Mouse (Mus musculus) kidney, embryonic 15.5 days (tissue): ENCODE data around the gene Crhbp. TPM values are rescaled to one million over a fixed set of nuclear protein-coding genes. Genes with fewer than 3 reads are reported as not detected.

Source experiments
- ATAC-seq: fragments of 200-750 bp; cut with Nextera tagmentation; replicated peaks from 2 replicates; pipeline ENCODE4 v1.8.0; 2017; ENCODE audit warnings: moderate TSS enrichment; ENCODE audit not compliant: low FRiP score
- H3K27ac ChIP-seq: fragments of 300-500 bp; sonication (generic); 2 replicates; pipeline ENCODE4 v1.5.1; 2015; ENCODE audit warnings: mild to moderate bottlenecking, inconsistent platforms
- H3K27me3 ChIP-seq: fragments of 300-500 bp; sonication (generic); 2 replicates; pipeline ENCODE4 v1.6.1; 2015; ENCODE audit warnings: inconsistent platforms
- H3K36me3 ChIP-seq: fragments of 300-500 bp; sonication (generic); 2 replicates; pipeline ENCODE4 v1.6.1; 2015; ENCODE audit warnings: inconsistent platforms
- H3K4me1 ChIP-seq: fragments of 300-500 bp; sonication (generic); 2 replicates; pipeline ENCODE4 v1.6.1; 2015; ENCODE audit warnings: inconsistent platforms
- H3K4me2 ChIP-seq: fragments of 300-500 bp; sonication (generic); 2 replicates; pipeline ENCODE4 v1.6.1; 2015; ENCODE audit warnings: moderate library complexity, mild to moderate bottlenecking, inconsistent platforms
- H3K4me3 ChIP-seq: fragments of 300-500 bp; sonication (generic); replicated peaks from 2 replicates; pipeline ENCODE4 v1.5.1; 2015; ENCODE audit warnings: mild to moderate bottlenecking, inconsistent platforms
- H3K9ac ChIP-seq: fragments of 300-500 bp; sonication (generic); 2 replicates; pipeline ENCODE4 v1.6.1; 2015; ENCODE audit warnings: mild to moderate bottlenecking, inconsistent platforms
- H3K9me3 ChIP-seq: fragments of 300-500 bp; sonication (generic); replicated peaks from 2 replicates; pipeline ENCODE4 v1.6.1; 2016; ENCODE audit warnings: inconsistent platforms
- WGBS: fragments of 180-500 bp; shearing (Covaris S2); methylation state at CpG from one replicate; pipeline ENCODE4 v1.1.7; 2015; ENCODE audit warnings: mixed read lengths; 5-methylcytosine and 5-hydroxymethylcytosine counted together
- polyA plus RNA-seq: library from polyadenylated mRNA; unstranded; fragments of >200 nt; fragmentation: Nextera tagmentation; extraction: Ambion mirVana; gene quantifications from 2 replicates; pipeline ENCODE4 v1.2.1, GENCODE M21; 2015

The Crhbp gene
- polyA plus RNA-seq, 1 experiment from 2014 or later, result 0.34 TPM

GRCm38 (mm10) chr13:95449730-95450129 lies 5.0 kb upstream of the Crhbp start:
- no peak for ATAC-seq
- 78% methylated on average over 3 of the region's 3 CpGs for WGBS
- H3K9ac ChIP-seq, result no peak overlapping the region
- no peak overlapping the region for H3K4me3 ChIP-seq
- H3K4me2 ChIP-seq, result no peak overlapping the region
- no peaks in the 10 kb centered on the region for H3K9me3 ChIP-seq
- no peaks in the 10 kb centered on the region for H3K4me1 ChIP-seq
- H3K36me3 ChIP-seq, result no peaks in the 10 kb centered on the region
- no peak overlapping the region for H3K27ac ChIP-seq
- H3K27me3 ChIP-seq, result peaks cover 18% of the 10 kb centered on the region

- ATAC-seq, result no peak
- H3K27ac ChIP-seq, result no peak overlapping the region
- WGBS, result 6% methylated on average over 7 of the region's 7 CpGs
- peak overlapping the region; percentile 46 for H3K4me3 ChIP-seq
- no peaks in the 10 kb centered on the region for H3K9me3 ChIP-seq
- H3K9ac ChIP-seq, result 0 out of 2 replicates have a peak overlapping the region, but pooled peaks have one; percentile 41
- H3K27me3 ChIP-seq, result peaks cover 49% of the 10 kb centered on the region
- H3K4me1 ChIP-seq, result peaks cover 16% of the 10 kb centered on the region
- H3K4me2 ChIP-seq, result peak overlapping the region; percentile 95
- H3K36me3 ChIP-seq, result no peaks in the 10 kb centered on the region
Observed at GRCm38 (mm10) chr13:95444291-95444690, 433 bp downstream of the Crhbp start.

- Histone ChIP-seq H3K4me2 (peak overlapping the region; percentile 95), H3K4me1 (peaks cover 16% of the 10 kb centered on the region), H3K27ac (no peak overlapping the region), H3K36me3 (no peaks in the 10 kb centered on the region), H3K9ac (peak overlapping the region; percentile 41; the same call in 1 of the 2 replicates), H3K27me3 (peaks cover 49% of the 10 kb centered on the region), H3K9me3 (no peaks in the 10 kb centered on the region), H3K4me3 (peak overlapping the region; percentile 46)
- 2% methylated on average over 46 of the region's 46 CpGs for WGBS
- peak; percentile 56; the same call in 1 of the 2 replicates for ATAC-seq
Observed at GRCm38 (mm10) chr13:95443376-95444233, 1.1 kb downstream of the Crhbp start.

DNA sequence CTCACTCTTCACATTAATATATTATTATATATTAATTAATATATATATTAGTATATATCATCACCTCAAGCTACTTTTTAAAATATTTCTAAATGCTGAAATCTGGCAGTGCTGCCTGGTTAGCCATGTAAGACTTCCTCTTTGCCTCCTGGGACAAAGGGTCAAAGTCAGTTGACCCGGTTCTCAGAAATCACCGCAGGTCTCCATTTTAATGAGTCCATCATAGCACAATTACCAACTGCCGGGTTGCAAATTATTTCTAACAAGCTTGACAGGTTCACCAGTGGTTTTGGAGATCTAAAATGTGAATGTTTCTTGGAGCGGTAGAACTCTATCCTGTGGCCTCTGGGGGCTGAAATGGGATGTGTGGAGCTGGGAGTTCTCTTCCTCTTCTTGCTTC lies 1.8 kb downstream of the Crhbp start:
- Histone ChIP-seq H3K36me3 (no peaks in the 10 kb centered on the region), H3K27me3 (peaks cover 49% of the 10 kb centered on the region), H3K4me2 (peak overlapping the region; percentile 95), H3K9me3 (no peaks in the 10 kb centered on the region), H3K9ac (no peak overlapping the region), H3K27ac (no peak overlapping the region), H3K4me1 (peaks cover 16% of the 10 kb centered on the region), H3K4me3 (0 out of 2 replicates have a peak overlapping the region, but pooled peaks have one; percentile 46)
- WGBS, result 24% methylated on average over 4 of the region's 4 CpGs
- no peak for ATAC-seq

DNA sequence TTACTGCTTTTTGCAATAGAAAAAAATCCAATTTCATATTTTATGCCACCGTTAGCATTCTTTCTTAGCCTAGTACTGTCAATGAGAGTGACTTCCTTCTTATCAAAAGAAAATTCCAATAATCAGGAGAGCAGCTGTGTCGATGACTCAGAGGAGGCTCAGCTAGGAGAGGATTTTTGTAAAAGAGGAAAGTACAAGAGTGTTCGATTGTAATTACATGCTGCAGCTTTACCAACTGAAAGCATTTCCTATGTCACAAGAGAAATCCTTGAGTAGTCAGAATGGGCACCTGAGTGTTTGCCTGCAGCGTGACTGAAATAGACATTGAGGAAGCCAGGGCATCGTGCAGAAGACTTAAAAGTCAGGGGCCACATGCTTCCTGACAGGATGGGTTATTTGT lies 5.2 kb downstream of the Crhbp start:
- Histone ChIP-seq H3K4me3 (no peak overlapping the region), H3K9me3 (no peaks in the 10 kb centered on the region)
- no peak for ATAC-seq

GRCm38 (mm10) chr13:95431760-95432159 lies 13.0 kb downstream of the Crhbp start:
- Histone ChIP-seq H3K4me2 (peak overlapping the region; percentile 25; the same call in 1 of the 2 replicates), H3K27ac (no peak overlapping the region), H3K9me3 (no peaks in the 10 kb centered on the region), H3K9ac (no peak overlapping the region), H3K36me3 (no peaks in the 10 kb centered on the region), H3K4me3 (no peak overlapping the region), H3K27me3 (no peaks in the 10 kb centered on the region; the same call in 1 of the 2 replicates), H3K4me1 (no peaks in the 10 kb centered on the region)
- no peak for ATAC-seq
- 43% methylated on average over 10 of the region's 10 CpGs for WGBS

More for the DNA sequence above, 5.2 kb downstream of the Crhbp start:
- Histone ChIP-seq H3K9ac (no peak overlapping the region), H3K36me3 (no peaks in the 10 kb centered on the region), H3K27me3 (peaks cover 29% of the 10 kb centered on the region), H3K4me1 (peaks cover 16% of the 10 kb centered on the region), H3K4me2 (no peak overlapping the region), H3K27ac (no peak overlapping the region)
- WGBS, result 84% methylated on average over 5 of the region's 5 CpGs

- Histone ChIP-seq H3K36me3 (no peaks in the 10 kb centered on the region), H3K4me2 (no peak overlapping the region), H3K9me3 (no peaks in the 10 kb centered on the region), H3K27ac (no peak overlapping the region), H3K4me3 (no peak overlapping the region), H3K4me1 (no peaks in the 10 kb centered on the region), H3K27me3 (no peaks in the 10 kb centered on the region; the same call in 1 of the 2 replicates), H3K9ac (no peak overlapping the region)
- no peak for ATAC-seq
- 83% methylated on average over 3 of the region's 3 CpGs for WGBS
Observed at GRCm38 (mm10) chr13:95427499-95427898, 17.2 kb downstream of the Crhbp start.

- ATAC-seq, result no peak
- Histone ChIP-seq H3K9me3 (no peaks in the 10 kb centered on the region), H3K27ac (no peak overlapping the region), H3K36me3 (no peaks in the 10 kb centered on the region), H3K4me2 (no peak overlapping the region), H3K9ac (no peak overlapping the region), H3K4me3 (no peak overlapping the region), H3K27me3 (no peaks in the 10 kb centered on the region; the same call in 1 of the 2 replicates), H3K4me1 (no peaks in the 10 kb centered on the region)
- 83% methylated on average over 6 of the region's 6 CpGs for WGBS
Observed at GRCm38 (mm10) chr13:95426421-95426820, 18.3 kb downstream of the Crhbp start.

GRCm38 (mm10) chr13:95425484-95425883 lies 19.2 kb downstream of the Crhbp start:
- H3K27me3 ChIP-seq, result no peaks in the 10 kb centered on the region; the same call in 1 of the 2 replicates
- no peak overlapping the region for H3K9ac ChIP-seq
- no peaks in the 10 kb centered on the region for H3K36me3 ChIP-seq
- H3K4me2 ChIP-seq, result no peak overlapping the region
- H3K27ac ChIP-seq, result no peak overlapping the region
- no peak overlapping the region for H3K4me3 ChIP-seq
- no peak for ATAC-seq
- 54% methylated on average over 6 of the region's 6 CpGs for WGBS
- H3K4me1 ChIP-seq, result no peaks in the 10 kb centered on the region
- H3K9me3 ChIP-seq, result no peaks in the 10 kb centered on the region

GRCm38 (mm10) chr13:95424932-95425331 lies 19.8 kb downstream of the Crhbp start:
- Histone ChIP-seq H3K4me2 (no peak overlapping the region), H3K27ac (no peak overlapping the region), H3K9ac (no peak overlapping the region), H3K4me3 (no peak overlapping the region), H3K36me3 (no peaks in the 10 kb centered on the region), H3K4me1 (no peaks in the 10 kb centered on the region), H3K27me3 (no peaks in the 10 kb centered on the region; the same call in 1 of the 2 replicates), H3K9me3 (no peaks in the 10 kb centered on the region)
- ATAC-seq, result no peak
- WGBS, result 68% methylated on average over 7 of the region's 7 CpGs

- Histone ChIP-seq H3K4me1 (peaks cover 9% of the 10 kb centered on the region), H3K9me3 (no peaks in the 10 kb centered on the region), H3K4me3 (no peak overlapping the region), H3K36me3 (no peaks in the 10 kb centered on the region), H3K9ac (no peak overlapping the region), H3K4me2 (peak overlapping the region; percentile 5; the same call in 1 of the 2 replicates), H3K27me3 (no peaks in the 10 kb centered on the region), H3K27ac (no peak overlapping the region)
- ATAC-seq, result no peak
- WGBS, result 11% methylated on average over 8 of the region's 8 CpGs
Observed at GRCm38 (mm10) chr13:95419204-95419749, 25.4 kb downstream of the Crhbp start.

DNA sequence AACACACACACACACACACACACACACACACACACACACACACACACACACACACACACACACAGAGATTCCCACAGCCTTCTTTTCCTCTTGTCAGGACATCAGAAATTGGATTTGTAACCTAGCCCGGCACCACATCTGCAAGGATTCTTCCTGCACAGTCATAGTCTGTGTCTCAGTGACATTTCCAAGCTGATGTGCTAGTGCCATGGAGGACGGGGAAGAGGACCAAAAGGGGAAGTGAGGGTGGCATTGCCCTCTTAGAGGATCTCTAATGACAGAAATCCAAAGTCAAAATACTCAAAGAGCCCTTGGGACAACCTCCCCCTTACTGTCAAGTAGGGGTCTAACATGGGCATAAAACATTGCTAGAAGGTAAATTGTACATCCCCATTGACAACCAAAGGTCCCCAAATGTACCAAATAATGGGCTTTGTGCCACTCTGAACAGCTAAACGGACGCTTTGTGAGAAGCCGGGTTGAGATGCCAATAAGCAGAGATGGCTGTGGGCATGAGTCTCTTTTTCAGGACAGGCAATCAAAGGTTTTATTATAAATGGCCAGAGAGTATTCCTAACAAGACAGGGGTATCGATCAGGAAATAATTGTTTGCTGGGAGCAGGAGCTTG lies 26.0 kb downstream of the Crhbp start:
- peaks cover 9% of the 10 kb centered on the region for H3K4me1 ChIP-seq
- no peak overlapping the region for H3K9ac ChIP-seq
- no peak overlapping the region for H3K27ac ChIP-seq
- H3K4me2 ChIP-seq, result no peak overlapping the region
- H3K9me3 ChIP-seq, result no peaks in the 10 kb centered on the region
- H3K36me3 ChIP-seq, result no peaks in the 10 kb centered on the region
- no peaks in the 10 kb centered on the region for H3K27me3 ChIP-seq
- no peak overlapping the region for H3K4me3 ChIP-seq
- WGBS, result 53% methylated on average over 6 of the region's 6 CpGs
- no peak for ATAC-seq
